Mouse (Mus musculus) adrenal gland, postnatal 10 days (tissue): ENCODE data around the gene Grin2c. TPM values are rescaled to one million over a fixed set of nuclear protein-coding genes. Genes with fewer than 3 reads are reported as not detected.

Experiments used
- DNase-seq: peaks from one replicate; pipeline ENCODE4 v3.0.0; 2021; ENCODE audit warnings: mixed read lengths
- total RNA-seq, 2 experiments: library from RNA; stranded (reverse); gene quantifications; 2 replicates each; pipeline ENCODE4 v1.2.3; 2021

The Grin2c gene
- total RNA-seq, 2 experiments from 2014 or later = 0.61 to 0.75 TPM

DNA sequence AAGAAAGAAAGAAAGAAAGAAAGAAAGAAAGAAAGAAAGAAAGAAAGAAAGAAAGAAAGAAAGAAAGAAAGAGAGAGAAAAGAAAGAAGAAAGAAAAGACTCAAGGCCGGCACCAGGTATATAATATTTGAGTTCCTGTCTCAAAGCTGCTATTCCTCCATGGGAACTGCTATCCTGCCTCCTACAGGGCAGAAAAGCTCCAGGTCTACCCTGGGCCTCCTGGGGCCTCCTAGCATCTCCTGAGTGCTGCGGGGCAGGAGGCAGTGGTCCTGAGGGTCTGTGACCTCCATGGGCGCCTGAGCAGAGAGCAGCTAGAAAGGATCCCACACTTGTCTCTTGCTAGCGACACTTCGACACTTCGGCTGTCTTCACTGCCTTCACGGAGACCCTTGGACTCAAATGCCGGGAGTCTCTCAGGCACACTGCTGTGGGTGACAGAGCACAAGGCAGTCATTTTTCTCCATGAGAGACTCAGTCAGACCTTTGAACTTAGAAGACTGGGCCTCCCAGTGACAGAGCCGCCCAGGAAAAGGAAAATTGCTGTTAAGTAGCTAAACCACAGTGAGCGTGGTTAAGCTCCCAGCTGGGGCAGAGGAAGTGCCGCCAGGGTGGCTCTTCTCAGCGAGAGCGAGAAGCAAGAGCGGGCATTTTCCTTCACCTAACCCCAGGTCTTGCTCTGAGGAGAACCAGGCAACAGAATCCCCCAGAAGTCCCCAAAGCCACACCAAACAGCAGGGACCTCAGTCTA, 35.7 kb downstream of the Grin2c start:
- DNase-seq = no peak

DNA sequence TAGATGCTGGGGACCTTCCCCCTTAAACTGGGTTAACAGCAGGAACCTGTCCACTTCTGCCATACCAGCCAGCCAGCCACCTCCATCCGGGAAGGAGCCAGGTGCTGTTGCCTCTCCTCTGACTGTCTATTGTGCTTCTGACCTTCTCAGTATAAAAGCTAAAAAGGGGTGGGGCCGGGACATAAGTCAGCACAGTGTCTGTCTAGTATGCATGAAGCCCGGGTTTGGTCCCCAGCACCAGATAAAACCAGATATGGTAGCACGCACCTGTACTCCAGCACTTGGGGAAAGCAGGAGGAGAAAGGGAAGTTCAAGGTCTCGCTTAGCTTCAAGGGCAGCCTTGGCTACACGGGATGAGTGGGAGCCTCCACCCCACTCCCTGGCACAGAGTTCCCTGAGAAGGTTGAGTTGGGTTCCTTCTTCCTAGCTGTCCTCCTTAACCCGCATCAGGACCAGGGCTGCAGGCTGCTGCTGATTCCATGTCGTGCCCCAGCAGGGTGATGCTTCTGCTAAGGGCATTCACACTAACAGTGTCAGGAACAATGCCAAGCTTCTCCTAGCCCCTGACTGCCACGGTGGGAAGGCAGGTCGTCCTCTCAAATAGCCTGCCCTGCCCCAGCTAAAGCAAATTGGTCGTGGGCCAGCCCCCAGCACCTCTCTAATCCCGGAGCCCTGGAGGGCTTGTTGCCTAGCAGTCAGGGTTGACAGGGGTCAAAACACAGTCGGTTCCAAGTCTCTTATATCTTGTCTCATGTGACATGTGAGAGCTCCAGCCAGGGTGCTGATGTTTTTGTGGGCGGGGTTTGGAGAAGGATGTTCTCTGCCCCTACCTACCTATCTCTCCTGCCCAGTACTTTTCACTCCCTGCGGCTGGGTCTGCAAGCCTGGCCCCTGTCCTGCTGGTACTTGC, 37.8 kb downstream of the Grin2c start:
- DNase-seq = no peak

DNA sequence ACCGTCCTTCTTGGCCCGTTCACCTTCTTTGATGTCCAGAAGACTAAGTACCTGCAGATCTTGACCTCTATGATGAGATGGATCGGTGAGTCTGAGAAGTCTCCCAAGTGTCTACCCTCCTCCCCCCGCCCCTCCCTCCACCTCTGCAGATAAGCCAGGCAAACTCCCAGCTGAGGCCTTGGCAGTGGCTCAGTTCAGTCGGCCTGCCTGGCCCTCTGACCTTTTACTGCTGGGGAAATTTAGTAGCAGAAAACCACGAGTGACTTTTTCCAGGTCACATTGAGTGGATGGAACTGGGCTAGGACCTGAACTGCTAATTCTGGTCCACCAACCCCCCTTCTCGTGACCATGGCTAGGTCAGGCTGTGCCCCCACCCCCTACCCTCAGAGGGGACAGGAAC, 38.6 kb downstream of the Grin2c start:
- DNase-seq = peak; percentile 25

DNA sequence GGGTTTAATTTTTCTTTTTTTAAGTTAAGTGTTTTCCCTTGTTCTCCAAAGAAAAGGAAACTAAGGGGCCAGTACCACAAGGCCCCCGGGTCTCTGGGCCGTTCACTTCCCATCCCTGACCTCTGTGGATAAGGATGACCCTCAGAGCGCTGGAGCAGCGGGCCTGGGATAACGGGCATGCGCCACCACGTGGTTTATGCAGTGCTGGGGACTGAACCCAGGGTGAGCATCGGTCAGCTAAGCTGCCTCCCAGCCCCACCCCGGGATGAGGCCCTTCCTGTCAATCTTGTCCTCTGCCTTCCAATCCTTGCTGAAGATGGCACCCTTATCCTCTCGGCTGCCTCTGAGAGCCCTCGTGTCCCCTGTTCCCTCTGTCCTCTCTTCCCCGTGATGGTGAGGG, 39.4 kb downstream of the Grin2c start:
- DNase-seq = no peak

DNA sequence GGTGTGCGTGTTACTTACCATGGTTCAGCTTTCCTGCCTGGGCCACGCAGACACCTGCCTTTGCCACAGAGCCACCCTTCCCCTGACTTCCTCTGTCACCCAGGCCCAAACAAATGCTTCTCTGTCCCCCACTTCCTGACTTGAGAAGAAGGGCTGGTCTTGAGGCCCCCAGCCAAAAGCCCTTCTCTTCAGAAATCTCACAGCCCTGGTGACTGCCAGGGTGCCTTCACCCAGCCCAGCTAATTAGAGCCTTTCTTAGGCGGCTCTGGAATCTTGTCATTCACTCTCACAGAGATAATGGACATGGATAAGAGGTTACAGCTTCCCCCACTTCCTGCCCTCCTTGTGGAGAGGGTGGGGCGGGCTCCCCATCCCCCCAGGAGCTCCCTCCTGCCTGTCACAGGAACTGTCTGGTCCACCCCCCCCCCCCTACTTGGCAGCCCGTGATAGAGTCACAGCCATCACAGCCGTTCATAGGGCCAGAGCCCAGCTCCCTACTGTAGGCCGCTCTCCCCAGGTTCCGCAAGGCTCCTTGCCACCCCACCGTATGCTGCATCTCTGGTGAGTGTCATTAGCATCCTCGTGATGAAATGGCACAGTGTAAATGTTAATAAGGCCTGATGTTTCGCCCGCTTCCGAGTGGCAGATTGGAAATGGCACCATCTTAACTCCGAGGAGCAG, 40.1 kb downstream of the Grin2c start:
- no peak for DNase-seq

DNA sequence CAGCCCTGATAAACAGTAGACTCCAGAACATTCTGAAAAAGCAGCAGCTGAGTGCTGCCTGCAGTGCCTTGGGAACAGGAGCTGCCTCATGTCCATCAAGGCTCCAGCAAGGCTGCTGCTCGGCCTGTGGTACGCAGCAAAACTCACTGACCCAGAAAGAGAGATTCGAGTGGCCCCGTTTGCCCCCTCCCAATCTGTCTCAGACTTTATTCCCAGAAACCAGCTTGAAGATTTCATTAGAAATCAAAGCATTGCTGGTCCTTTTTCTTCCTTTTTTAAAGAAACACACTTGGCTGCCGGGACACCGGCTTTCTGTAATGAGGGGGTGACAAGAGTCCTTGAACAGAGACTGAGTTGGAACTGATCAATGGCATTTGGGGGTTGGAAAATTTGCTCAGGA, 41.7 kb downstream of the Grin2c start:
- no peak for DNase-seq

DNA sequence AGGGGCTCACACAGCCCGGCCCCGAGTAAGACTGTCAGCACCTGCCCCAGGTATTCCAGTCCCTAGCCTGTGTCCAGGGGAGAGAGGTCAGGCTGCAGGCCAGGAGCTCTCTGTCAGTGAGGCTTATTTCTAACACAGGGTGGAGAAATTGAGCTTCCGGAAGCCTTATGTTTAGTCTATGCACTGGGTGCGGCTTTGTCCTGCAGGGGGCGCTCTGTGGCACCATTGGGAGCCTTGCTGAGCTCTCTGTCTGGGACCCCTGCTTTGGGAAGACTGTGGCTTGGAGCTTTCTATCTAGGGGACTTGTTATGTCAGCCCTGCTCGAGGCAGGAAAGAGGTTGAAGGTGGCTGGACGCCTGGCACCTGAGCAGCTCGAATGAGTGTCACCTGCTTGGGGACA, 42.2 kb downstream of the Grin2c start:
- peak; percentile 79 for DNase-seq

DNA sequence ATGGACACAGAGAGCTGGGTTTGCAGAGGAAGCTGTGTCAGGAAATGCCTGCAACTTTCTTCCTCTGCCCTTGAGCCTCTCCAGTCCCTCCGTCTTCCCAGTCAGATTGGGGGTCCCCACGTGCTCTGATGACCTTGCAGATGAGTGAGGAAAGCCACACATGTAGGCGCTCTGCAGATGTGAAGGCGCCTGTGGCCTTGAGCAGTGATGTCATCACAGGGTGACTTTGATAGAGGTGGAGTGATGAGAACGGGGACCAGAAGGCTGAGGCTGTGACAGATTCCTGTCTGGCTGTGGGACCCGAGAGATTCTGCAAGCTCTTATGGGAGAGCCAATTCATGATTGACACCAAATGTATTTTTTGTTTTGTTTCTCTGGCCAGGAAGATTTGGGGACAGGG, 43.2 kb downstream of the Grin2c start:
- DNase-seq = peak; percentile 59

DNA sequence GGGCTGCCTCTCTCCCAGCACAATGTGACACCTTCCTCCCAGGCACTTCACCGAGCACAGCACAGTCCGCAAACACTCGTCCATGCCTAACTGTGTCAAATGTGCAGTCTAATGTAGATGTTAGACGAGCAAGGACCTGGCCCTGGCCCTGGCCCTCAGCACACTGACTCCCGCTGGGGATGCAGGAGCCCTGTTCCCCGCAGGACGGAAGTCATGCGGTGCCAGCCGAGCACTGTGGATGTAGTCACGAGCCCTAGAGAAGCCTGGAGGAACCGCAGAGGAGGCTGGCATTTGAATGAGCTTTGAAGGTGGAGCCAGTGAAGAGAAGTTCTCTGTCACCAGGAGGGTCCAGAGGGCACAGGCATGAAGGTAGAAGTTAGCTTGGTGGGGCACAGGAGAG, 43.6 kb downstream of the Grin2c start:
- DNase-seq = no peak

DNA sequence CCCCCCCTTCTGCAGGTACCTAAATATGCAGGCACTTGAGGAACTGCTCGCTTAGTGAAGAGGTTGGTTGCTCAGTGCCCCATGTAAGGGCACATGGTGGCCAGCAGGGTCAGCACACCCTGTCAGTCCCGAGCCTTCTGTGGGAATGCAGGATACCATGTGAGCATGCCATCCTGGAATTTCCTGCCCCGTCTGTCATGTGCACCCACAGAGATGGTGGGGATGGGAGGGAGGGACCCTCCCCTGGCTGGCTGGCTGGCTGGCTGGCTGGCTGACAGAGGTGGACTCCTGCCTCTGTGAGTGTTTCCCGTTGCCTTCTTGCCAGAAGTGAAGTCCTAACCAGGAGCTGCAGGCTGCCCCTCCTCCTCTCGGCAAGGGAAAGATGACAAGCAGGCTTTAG, 44.5 kb downstream of the Grin2c start:
- no peak for DNase-seq

DNA sequence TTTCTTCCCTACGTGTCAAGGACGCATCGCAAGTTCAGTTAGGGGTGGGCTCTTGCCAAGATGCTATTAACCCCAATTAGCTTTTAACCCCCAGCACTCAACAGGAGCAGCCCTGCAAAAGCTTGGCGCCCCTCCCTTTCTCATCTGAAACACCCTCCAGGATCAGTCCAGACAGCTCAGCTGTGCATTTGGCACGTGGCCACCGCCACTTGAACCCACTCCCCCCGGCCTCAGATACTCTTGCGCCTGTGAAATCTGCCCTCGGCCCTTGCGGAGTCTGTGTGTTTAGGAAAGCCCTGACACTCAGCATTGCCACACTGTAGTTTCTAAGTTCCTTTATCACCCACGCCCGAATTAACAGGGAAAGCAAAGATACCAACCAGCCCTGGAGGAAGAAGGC, 45.0 kb downstream of the Grin2c start:
- no peak for DNase-seq

DNA sequence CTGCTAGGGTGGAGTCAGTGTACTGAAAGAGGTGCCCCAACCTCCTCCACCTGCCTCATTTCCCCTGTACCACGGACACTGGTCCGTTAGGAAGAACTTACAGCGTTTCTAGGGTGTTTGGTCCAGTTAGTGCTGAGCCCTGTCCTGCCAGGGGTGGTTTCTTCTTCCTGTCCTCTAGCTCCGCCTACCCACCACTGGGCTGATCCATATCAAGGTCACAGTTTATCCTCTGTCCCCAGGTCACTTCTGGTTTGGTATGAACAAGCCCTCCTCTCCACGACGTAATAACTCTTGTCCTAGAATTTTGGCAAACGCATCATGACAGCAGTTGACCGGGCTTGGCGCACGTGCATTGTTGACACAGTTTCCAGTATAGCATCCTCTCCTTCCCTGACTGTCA, 47.4 kb downstream of the Grin2c start:
- DNase-seq = no peak

DNA sequence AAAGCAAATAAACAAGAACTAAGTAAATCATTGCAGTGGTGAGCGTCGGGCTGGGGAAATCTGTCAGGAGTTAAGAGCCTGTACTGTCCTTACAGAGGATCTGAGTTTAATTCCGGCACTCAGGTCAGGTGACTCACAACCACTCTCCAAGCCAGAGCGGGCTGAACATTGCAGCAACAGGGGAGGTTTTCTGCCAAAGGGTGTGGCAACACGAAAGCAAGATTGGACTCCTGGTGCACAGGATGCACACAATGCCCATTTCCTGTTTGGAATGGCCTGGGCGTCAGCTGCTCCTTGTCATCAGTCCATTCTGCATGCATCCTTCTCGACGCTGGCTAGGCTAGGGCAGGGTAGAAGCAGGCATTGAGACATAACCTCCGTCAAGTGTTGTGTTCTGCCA, 47.8 kb downstream of the Grin2c start:
- DNase-seq = peak; percentile 66

DNA sequence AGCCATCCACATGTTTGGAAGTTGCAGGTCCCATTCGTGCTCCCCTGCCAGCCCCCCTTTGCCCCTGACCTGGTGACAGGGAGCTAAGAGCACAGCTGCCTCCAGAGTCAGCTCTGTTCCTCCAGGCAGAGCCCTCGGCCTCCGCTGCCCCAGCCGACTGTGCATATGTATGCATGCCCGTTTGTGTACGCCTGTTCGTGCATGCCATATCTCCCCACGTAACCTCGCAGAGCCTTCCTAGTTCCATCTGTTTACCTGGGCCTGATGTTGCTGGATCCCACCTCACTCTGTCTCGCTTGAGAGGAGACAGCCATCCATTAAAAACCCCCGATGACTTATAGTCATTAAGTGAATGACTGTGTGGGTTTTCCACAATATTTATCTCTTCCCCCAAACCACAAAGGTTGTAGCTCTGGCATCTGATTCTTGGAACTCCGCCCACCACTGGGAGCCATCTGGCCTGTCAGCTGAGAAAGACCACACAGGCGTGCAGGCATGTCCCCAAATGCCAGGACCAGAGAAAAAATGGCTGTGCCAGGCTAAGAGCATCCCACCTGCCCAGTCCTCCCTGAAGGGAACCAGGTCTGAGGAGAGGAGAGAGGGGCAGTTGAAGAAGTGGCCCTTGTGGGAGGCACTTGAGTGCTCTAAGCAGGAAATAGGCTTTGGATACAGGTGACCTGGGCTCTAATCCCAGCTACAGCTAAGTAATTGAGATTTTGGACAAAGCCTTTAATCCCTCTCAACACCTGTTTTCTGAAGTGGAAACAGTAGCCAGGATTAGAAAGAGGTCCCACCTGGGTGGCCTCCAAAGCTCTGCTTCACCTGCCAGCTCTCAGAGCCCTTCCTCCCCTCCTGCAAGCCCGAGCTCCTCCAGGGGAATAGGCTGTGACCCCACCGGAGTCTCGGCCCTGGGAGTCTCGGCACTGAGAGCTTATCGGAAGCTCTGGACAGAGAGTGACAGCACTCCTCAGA, 49.3 kb downstream of the Grin2c start:
- DNase-seq = no peak

DNA sequence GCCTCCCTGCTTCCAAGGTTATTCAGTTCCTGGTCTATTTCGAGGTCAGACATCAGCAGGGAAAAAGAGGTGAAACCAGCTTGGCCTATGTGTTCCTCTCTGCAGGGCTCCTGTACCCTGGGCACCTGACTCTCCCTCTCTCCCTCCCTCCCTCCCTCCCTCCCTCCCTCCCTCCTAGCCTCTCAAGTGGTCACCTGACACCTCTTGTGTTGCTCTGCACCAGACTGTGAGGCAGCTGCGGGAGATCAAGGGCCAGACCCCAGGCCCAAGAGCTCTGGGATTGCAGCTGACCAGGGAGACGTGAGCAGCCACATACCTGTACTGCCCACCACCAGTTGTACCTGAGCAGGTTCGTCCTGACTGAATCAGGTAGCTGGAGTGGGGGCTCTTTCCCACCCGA, 51.9 kb downstream of the Grin2c start:
- no peak for DNase-seq

DNA sequence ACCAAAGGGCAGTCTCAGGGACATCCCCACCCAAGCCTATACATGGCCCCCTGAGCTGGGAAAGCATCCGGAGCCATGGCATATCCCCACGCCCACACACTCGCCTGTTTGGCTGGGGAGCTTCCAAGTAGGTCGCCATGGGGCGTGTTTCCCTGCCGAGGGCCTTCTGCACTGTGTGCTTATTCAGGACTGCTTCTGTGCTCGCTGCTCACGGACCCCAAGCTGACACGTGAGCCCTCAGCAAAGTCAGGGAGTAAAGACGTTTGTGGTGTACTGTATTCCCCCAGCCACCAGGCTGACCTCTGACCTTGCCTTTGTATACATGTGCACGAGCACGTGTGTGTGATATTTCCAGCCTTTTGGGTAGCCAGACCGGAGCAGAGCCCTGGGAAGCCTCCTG, 54.9 kb downstream of the Grin2c start:
- DNase-seq = no peak

DNA sequence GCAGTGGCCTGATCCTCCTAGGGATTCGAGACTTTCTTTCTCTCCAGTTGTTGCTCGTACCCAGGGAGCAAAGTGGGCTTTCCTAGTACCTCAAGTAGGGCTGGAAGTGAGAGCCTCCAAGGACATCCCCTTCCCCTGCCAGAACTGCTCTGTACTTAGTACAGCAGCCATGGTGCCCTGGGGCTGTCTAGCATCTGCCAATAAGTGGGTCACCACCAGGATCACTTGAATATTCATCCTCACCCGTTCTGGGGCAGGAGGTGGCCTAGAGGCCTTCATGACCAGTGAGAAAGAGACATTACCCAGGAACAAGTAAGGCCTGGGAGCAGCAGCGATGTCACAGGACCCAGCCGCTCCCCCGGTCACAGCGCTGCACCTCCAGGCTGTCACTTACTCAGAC, 57.1 kb downstream of the Grin2c start:
- no peak for DNase-seq

DNA sequence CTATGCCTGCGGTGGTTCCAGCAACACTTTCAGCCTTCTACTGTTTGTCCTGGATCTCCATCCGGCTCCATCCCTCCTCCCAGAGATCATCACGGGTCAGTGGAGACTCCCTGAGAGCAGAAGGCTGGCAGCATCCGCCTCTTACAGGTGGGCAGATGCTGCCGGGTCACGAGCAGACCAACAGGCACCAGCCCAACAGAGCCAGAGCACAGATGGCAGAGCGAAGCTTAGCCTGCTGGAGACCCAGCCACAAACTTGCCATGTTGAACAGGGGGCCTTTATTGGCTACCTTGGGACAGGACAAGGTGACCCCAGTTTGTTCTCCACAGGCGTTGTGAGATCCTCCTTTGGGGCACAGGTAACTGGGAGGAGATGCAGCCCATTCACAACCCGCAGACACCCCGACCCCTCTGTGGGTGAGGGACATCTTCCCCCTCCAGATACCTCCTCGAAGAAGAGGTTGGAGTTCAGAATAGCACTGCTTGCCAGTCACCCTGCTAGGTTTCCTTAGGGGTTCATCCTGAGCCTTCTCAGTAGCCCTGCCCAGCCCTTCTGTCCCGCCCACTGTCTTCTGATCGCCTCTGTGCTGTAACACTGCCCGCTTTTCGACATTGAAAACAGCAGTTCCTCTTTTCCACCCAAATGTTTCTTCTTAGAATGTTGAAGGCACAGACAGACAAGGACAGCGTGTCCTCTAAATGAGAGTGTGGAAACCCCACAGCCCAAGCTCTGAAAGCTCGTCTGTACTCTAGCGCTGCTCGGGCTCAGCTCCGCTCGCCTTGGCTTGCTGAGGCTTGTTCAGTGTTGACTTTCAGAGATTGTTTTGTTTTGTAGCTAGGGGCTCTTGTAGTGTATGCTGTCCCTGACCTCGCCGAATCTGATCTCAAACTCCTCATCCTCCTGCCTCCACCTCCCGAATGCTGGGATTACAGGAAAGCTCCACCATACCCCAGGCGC, 58.0 kb downstream of the Grin2c start:
- DNase-seq = no peak

DNA sequence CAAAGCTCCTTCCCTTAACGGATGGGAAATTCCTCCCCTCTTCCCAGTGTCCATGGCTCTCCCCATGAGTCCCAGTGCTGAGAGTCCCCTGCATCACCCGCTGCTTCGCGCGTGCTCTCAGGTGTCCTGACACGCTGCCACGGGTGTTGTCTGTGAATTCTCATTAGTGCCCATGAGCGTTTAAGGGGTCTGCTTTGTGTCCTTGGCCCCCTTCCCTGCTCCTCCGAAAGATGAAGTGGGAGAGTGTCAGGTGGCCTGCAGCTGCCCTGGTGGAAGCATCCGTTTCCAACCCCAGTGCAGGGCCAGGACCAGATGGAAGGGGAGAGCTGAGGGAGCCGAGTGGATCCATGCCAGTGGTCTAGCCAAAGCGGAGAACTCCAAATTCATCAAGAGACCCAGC, 58.9 kb downstream of the Grin2c start:
- DNase-seq = no peak

DNA sequence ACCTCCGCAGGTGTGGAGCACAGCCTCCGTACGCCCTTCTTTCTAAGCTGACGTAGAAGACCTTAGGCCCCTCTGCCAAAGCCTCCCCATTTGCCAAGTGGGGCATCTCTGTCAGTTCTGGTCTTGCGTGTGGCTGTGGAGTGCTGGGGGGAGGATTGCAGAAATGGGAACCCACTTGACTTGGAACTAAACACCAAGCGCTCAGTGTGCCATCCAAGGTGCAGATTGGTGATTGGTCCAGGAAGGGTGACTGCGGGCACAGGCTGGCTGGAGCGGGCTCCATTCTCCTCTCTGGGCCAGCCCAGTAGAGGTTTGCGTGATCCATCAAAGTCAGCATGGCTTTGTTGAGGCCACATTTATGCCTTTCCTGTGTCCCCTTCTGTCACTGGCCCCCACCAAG, 64.3 kb downstream of the Grin2c start:
- no peak for DNase-seq

DNA sequence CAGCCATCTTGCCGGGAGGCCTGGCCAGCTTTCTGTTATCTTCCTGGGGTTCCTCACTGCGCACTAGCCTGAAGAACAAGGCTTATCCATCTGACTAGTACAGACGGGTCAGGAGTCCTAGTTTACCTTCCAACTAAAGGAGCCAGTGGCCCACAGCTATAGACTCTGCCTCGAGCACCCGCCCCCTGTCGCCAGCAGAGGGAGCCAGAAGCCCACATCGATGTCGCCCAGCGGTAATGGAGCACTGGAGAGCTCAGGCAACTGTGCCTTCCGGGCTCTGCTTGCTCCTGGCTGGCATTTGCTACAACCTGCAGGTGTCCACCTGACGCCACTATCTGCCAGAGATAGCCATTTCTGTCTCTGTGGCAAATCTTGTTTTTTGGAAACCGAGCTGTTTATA, 64.7 kb downstream of the Grin2c start:
- peak; percentile 89 for DNase-seq
